Mouse (Mus musculus): ENCODE results near the gene Snx3.

GRCm38 (mm10) chr10:42574639-42575038, 72.8 kb downstream of the Snx3 start:
- TF ChIP-seq CTCF (IDR thresholded peaks at IDR 0.05; ENCODE audit: low read depth, low read length) (no peak), GATA1 (IDR thresholded peaks at IDR 0.05; ENCODE audit: borderline replicate concordance, low read length) (no peak), GATA2 (IDR thresholded peaks at IDR 0.05; ENCODE audit: borderline replicate concordance, low read depth, low read length) (no peak), TAL1 (conservative IDR thresholded peaks at IDR 0.05; ENCODE audit: low read depth, low read length) (no peak)

All from G1E (cell line).